Mouse (Mus musculus): ENCODE data around the gene 1700024G13Rik.
"Not testable (repeated sequence)": the region's sequence is repeated elsewhere in the genome, so short reads cannot be mapped to it uniquely, and the experiment has no call there.

1700024G13Rik gene

GRCm38 (mm10) chr14:32388196-32388595 lies at the start of gene 1700024G13Rik:
1700024G13Rik (minus strand) TSS chr14:32388391.
- DNase-seq (ENCODE audit: low read depth, low spot score): no peak

DNA sequence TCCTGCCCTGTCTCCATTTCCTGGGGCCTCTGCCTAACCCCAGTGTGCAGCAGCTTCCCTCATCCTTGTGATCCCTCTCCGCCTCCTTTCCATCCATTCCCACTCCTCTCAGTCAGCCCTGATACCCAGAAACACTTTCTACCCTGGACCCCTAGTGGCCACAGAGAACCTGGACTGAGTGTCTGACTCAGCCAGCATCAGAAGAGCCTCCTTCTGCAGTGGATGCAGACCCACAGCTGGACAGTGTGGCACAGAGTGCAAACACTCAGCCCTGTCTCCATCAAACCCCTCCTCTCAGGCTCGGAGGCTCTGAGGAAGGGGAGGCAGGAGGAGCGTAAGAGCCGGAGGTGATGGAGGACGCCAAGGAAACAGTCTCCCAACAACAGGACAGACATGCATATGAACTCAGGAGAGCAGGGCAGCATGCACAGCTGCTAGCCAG lies 49.2 kb upstream of the 1700024G13Rik start:
- no peak for DNase-seq (ENCODE audit: low read depth, low spot score)

- DNase-seq (ENCODE audit: low read depth, low spot score): no peak
Observed at GRCm38 (mm10) chr14:32429030-32429602, 40.9 kb upstream of the 1700024G13Rik start.

- DNase-seq (ENCODE audit: low read depth, low spot score): peak; percentile 73
Observed at GRCm38 (mm10) chr14:32423946-32424345, 35.8 kb upstream of the 1700024G13Rik start.

- DNase-seq (ENCODE audit: low read depth, low spot score): no peak
Observed at GRCm38 (mm10) chr14:32418747-32419146, 30.6 kb upstream of the 1700024G13Rik start.

GRCm38 (mm10) chr14:32412075-32412474 lies 23.9 kb upstream of the 1700024G13Rik start:
- peak; percentile 24 for DNase-seq (ENCODE audit: low read depth, low spot score)

GRCm38 (mm10) chr14:32410084-32410483 lies 21.9 kb upstream of the 1700024G13Rik start:
- DNase-seq (ENCODE audit: low read depth, low spot score): no peak

- not testable (repeated sequence) for DNase-seq (ENCODE audit: low read depth, low spot score)
Observed at GRCm38 (mm10) chr14:32405399-32405798, 17.2 kb upstream of the 1700024G13Rik start.

GRCm38 (mm10) chr14:32381619-32382018 lies 6.6 kb downstream of the 1700024G13Rik start:
- no peak for DNase-seq (ENCODE audit: low read depth, low spot score)

- DNase-seq (ENCODE audit: low read depth, low spot score): peak; percentile 20
Observed at GRCm38 (mm10) chr14:32381066-32381465, 7.1 kb downstream of the 1700024G13Rik start.

DNA sequence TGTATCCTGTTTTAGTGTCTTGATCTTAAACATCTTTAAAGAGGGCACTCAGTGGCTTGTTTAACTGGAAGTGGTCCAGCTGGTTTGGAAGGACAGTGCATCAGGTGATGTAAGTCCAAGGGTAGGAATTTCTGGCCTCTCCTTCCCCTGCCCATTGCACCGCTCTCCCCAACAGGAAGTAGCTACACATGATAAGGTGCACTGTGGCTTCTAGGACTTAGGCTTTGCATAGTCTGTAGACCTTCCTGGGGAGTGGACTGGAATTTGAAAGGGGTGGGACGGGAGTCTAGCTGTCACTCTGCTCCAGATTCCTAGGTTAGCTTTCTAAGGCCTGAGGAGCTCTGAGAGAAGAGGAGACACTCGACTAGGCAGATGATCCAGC lies 8.1 kb downstream of the 1700024G13Rik start:
- DNase-seq (ENCODE audit: low read depth, low spot score): no peak

GRCm38 (mm10) chr14:32379395-32380098 lies 8.6 kb downstream of the 1700024G13Rik start:
- no peak for DNase-seq (ENCODE audit: low read depth, low spot score)

- DNase-seq (ENCODE audit: low read depth, low spot score): no peak
Observed at GRCm38 (mm10) chr14:32372510-32372909, 15.7 kb downstream of the 1700024G13Rik start.

DNA sequence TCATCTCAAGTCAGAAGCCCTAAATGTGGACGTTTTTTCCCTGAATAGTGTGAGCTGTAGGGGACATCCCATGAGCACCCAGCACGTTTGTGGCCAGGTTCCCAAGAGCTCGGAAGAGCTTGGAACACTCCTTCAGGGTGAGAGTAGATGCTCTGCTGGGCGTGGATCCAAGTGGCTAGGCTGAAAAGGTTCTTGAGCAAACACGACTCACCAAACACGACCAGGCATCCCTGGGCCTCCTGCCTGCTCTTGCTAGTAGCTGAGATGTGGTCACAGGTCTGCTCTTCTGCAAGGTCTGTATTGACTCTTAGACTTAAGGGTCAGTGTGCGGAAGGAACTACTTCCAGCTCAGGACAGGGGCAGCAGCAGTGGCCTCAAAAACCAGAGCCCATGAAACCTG lies 18.4 kb downstream of the 1700024G13Rik start:
- DNase-seq (ENCODE audit: low read depth, low spot score): no peak

GRCm38 (mm10) chr14:32364359-32364758 lies 23.8 kb downstream of the 1700024G13Rik start:
- DNase-seq (ENCODE audit: low read depth, low spot score): no peak

GRCm38 (mm10) chr14:32351181-32351920 lies 36.8 kb downstream of the 1700024G13Rik start:
- not testable (repeated sequence) for DNase-seq (ENCODE audit: low read depth, low spot score)

DNA sequence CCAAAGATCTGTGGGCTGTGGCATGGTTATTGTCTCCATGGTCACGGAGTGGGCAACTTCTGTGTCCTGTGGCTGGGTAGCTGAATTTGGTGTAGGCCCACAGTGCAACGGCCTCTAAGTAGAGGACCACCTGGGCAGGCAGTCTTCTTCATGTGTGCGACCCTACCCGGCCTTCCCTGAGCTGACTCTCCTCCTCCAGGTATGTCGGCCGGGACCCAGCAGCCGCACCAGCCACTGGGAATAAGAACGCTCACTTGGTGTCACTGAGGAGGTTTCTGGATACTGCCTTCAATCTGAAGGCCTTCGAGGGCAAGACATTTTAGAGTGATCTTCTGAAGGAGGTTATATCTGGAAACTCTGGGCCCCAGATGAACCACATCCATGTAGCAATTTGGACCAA lies 40.9 kb downstream of the 1700024G13Rik start:
- DNase-seq (ENCODE audit: low read depth, low spot score): no peak

DNA sequence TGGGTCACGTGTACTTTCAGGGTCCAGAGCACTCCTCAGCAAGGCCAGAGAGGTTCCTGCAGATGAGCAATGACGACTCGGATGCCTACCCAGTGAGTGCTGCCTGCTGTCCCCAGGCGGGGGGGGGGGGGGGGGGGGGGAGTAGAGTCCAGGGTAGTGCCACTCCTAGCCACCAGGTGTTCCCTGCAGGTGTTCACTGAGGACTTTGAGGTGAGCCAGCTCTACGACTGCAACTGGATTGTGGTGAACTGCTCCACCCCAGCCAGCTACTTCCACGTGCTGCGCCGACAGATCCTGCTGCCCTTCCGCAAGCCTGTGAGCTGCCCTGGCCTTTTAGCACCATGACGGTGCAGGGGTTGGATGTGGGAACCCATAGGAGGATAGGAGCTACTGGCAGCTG lies 43.5 kb downstream of the 1700024G13Rik start:
- no peak for DNase-seq (ENCODE audit: low read depth, low spot score)

DNA sequence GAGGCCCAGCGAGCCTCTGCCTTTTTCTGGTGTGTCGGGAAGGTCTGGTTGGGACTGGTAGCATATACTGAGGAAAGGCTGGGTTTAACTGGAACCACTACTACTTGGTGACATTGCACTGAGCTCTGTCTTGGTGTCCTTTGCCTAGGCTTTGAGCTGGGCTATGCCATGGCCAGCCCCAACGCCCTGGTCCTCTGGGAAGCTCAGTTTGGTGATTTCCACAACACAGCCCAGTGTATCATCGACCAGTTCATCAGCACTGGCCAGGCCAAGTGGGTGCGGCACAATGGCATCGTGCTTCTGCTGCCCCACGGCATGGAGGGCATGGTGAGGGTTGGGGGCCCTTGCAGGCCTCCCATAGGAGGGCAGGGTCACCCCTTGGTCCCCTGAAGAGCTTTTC lies 44.0 kb downstream of the 1700024G13Rik start:
- no peak for DNase-seq (ENCODE audit: low read depth, low spot score)

DNA sequence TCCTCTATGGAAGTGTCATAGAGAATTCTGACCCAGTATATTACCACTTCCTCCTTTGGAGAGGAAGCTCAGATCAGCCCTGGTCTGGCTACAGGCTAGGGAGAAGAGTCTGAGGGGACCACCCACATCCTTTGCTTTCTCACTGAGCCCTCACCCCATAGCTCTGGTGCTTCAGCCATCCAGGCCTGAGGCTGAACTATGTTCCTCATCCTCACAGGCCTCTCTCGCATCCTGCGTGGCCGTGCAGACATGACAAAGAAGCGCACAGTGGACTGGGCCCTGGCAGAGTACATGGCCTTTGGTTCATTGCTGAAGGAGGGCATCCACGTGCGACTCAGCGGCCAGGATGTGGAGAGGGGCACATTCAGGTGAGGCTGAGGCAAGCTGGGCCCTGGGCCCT lies 46.4 kb downstream of the 1700024G13Rik start:
- DNase-seq (ENCODE audit: low read depth, low spot score): no peak

DNA sequence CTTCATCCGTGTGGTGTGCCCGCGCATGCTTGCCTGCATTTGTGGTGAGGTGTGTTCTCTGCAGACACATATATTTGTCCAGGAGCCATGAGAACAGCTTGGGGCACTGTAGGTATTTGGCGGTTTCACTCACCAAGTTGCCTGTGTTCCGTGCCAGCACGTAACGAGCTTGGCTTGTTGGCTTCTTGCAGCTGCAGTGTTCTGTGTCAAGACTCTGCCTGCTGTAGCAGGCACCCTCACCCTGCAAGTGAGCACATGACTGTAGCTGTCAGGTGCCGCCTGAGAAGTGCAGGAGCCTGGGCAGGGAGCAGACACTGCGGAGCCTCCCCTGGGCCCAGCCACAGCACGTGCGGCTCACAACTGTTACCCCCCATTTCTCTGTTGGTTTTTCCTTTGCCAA lies 51.6 kb downstream of the 1700024G13Rik start:
- DNase-seq (ENCODE audit: low read depth, low spot score): peak; percentile 93

GRCm38 (mm10) chr14:32336021-32336420 lies 52.2 kb downstream of the 1700024G13Rik start:
- DNase-seq (ENCODE audit: low read depth, low spot score): peak; percentile 61
